ENCODE assay signal across 21 mouse cellular contexts in genomic region chr12:29118336-29118735, GRCm38 (mm10).
DNase-seq lines count a peak whose midpoint lies in the region; ATAC-seq and TF ChIP-seq lines count a peak whose summit lies in the region.
"Had no signal": no experiment of that assay in that cellular context is flagged by ENCODE, and none has a peak within 500 bp of the region (broad histone marks: within the 10 kb centered on the region; RNA-seq: fewer than 3 reads in every experiment).

No protein-coding gene starts in this region.

- peak; percentile 42 for DNase-seq in embryonic facial prominence, embryonic 14.5 days (ENCODE audit: low spot score)
- DNase-seq in embryonic facial prominence, embryonic 10.5 days (ENCODE audit: low spot score), result no peak
- DNase-seq in forebrain, postnatal 0 days, result no peak
- no peak for DNase-seq in forebrain, embryonic 11.5 days (ENCODE audit: low spot score)
- no peak for DNase-seq in limb, embryonic 14.5 days (ENCODE audit: low spot score)
- DNase-seq in limb, embryonic 10.5 days (ENCODE audit: low spot score), result no peak
- DNase-seq: adrenal gland, adult 2 months; adrenal gland, adult 8-10 months; adrenal gland, postnatal 10 days; adrenal gland, postnatal 14 days; adrenal gland, postnatal 25 days; adrenal gland, postnatal 36 days; B cell, adult 2 months; cerebellum, adult 11 months; cerebellum, adult 11-12 months; cerebellum, adult 18-20 months had no signal

- H3K36me3 ChIP-seq in embryonic facial prominence, embryonic 14.5 days (ENCODE audit: control insufficient read depth, insufficient read depth, low read length), result no peaks in the 10 kb centered on the region
- H3K36me3 ChIP-seq in embryonic facial prominence, embryonic 10.5 days (replicated peaks), result no peaks in the 10 kb centered on the region
- H3K36me3 ChIP-seq in forebrain, postnatal 0 days (ENCODE audit: insufficient read depth), result no peaks in the 10 kb centered on the region
- H3K36me3 ChIP-seq in forebrain, embryonic 11.5 days (ENCODE audit: control insufficient read depth, insufficient read depth, low read length), result no peaks in the 10 kb centered on the region
- H3K36me3 ChIP-seq in limb, embryonic 14.5 days (ENCODE audit: control insufficient read depth, insufficient read depth, low read length), result no peaks in the 10 kb centered on the region
- no peaks in the 10 kb centered on the region for H3K36me3 ChIP-seq in limb, embryonic 10.5 days
- H3K36me3 ChIP-seq: G1E had no signal

- no peak overlapping the region for H3K9ac ChIP-seq in embryonic facial prominence, embryonic 14.5 days (ENCODE audit: low read depth, low read length)
- no peak overlapping the region for H3K9ac ChIP-seq in forebrain, postnatal 0 days
- H3K9ac ChIP-seq in forebrain, embryonic 11.5 days (ENCODE audit: low read length), result no peak overlapping the region
- H3K9ac ChIP-seq in limb, embryonic 14.5 days (ENCODE audit: low read depth, low read length, severe bottlenecking), result no peak overlapping the region

- H3K27me3 ChIP-seq in embryonic facial prominence, embryonic 14.5 days (replicated peaks; ENCODE audit: control insufficient read depth, insufficient read depth, low read length), result no peaks in the 10 kb centered on the region
- no peaks in the 10 kb centered on the region for H3K27me3 ChIP-seq in embryonic facial prominence, embryonic 10.5 days (replicated peaks; ENCODE audit: low read depth, poor library complexity, severe bottlenecking)
- H3K27me3 ChIP-seq in forebrain, postnatal 0 days (ENCODE audit: insufficient read depth, low read length), result no peaks in the 10 kb centered on the region
- H3K27me3 ChIP-seq in forebrain, embryonic 11.5 days (ENCODE audit: control insufficient read depth, insufficient read depth, low read length), result no peaks in the 10 kb centered on the region
- H3K27me3 ChIP-seq in limb, embryonic 14.5 days (ENCODE audit: control insufficient read depth, insufficient read depth, low read length), result no peaks in the 10 kb centered on the region
- H3K27me3 ChIP-seq in limb, embryonic 10.5 days (ENCODE audit: low read depth, poor library complexity, severe bottlenecking), result no peaks in the 10 kb centered on the region
- H3K27me3 ChIP-seq: CH12.LX, Patski had no signal

- H3K4me1 ChIP-seq in embryonic facial prominence, embryonic 14.5 days (ENCODE audit: control insufficient read depth, insufficient read depth, low read length), result no peaks in the 10 kb centered on the region
- 0 out of 2 replicates have a peak, but pooled peaks cover 3% of the 10 kb centered on the region for H3K4me1 ChIP-seq in embryonic facial prominence, embryonic 10.5 days
- no peaks in the 10 kb centered on the region for H3K4me1 ChIP-seq in forebrain, postnatal 0 days (ENCODE audit: insufficient read depth)
- H3K4me1 ChIP-seq in forebrain, embryonic 11.5 days (replicated peaks; ENCODE audit: control insufficient read depth, insufficient read depth, low read length), result 0 out of 2 replicates have a peak, but pooled peaks cover 3% of the 10 kb centered on the region
- H3K4me1 ChIP-seq in limb, embryonic 14.5 days (ENCODE audit: control insufficient read depth, insufficient read depth, low read length), result no peaks in the 10 kb centered on the region
- H3K4me1 ChIP-seq in limb, embryonic 10.5 days, result peaks cover 7% of the 10 kb centered on the region; the same call in 1 of the 2 replicates

- 67% methylated on average over 2 of the region's 2 CpGs for WGBS in embryonic facial prominence, embryonic 14.5 days
- WGBS in embryonic facial prominence, embryonic 10.5 days, result 82% methylated on average over 2 of the region's 2 CpGs
- WGBS in forebrain, postnatal 0 days, result 75% methylated on average over 2 of the region's 2 CpGs
- 81% methylated on average over 2 of the region's 2 CpGs for WGBS in forebrain, embryonic 11.5 days
- WGBS in limb, embryonic 14.5 days, result 72% methylated on average over 2 of the region's 2 CpGs
- 84% methylated on average over 2 of the region's 2 CpGs for WGBS in limb, embryonic 10.5 days

- H3K9me3 ChIP-seq in embryonic facial prominence, embryonic 14.5 days (ENCODE audit: control insufficient read depth, low read length), result no peaks in the 10 kb centered on the region
- no peaks in the 10 kb centered on the region for H3K9me3 ChIP-seq in embryonic facial prominence, embryonic 10.5 days
- H3K9me3 ChIP-seq in forebrain, postnatal 0 days (ENCODE audit: low read length), result no peaks in the 10 kb centered on the region
- no peaks in the 10 kb centered on the region for H3K9me3 ChIP-seq in forebrain, embryonic 11.5 days (ENCODE audit: control insufficient read depth, low read length)
- H3K9me3 ChIP-seq in limb, embryonic 14.5 days (ENCODE audit: control insufficient read depth, low read length), result no peaks in the 10 kb centered on the region
- no peaks in the 10 kb centered on the region for H3K9me3 ChIP-seq in limb, embryonic 10.5 days (replicated peaks)

- no peak overlapping the region for H3K27ac ChIP-seq in embryonic facial prominence, embryonic 14.5 days (replicated peaks; ENCODE audit: low read depth, low read length)
- H3K27ac ChIP-seq in embryonic facial prominence, embryonic 10.5 days (replicated peaks), result no peak overlapping the region
- no peak overlapping the region for H3K27ac ChIP-seq in forebrain, postnatal 0 days (ENCODE audit: low read depth, low read length)
- H3K27ac ChIP-seq in forebrain, embryonic 11.5 days (ENCODE audit: low read depth, low read length), result no peak overlapping the region
- H3K27ac ChIP-seq in limb, embryonic 14.5 days (replicated peaks; ENCODE audit: low read depth, low read length), result no peak overlapping the region
- H3K27ac ChIP-seq in limb, embryonic 10.5 days, result no peak overlapping the region

- TF ChIP-seq POLR2A in limb, embryonic 14.5 days (IDR thresholded peaks at IDR 0.05; ENCODE audit: borderline replicate concordance, extremely low read depth, insufficient read depth, insufficient read length), result no peak

- no peak overlapping the region for H3K4me2 ChIP-seq in embryonic facial prominence, embryonic 14.5 days (ENCODE audit: low read depth, low read length)
- no peak overlapping the region for H3K4me2 ChIP-seq in forebrain, postnatal 0 days (ENCODE audit: low read depth)
- no peak overlapping the region for H3K4me2 ChIP-seq in forebrain, embryonic 11.5 days (ENCODE audit: low read depth, low read length, severe bottlenecking)
- H3K4me2 ChIP-seq in limb, embryonic 14.5 days (replicated peaks; ENCODE audit: low read depth, low read length, severe bottlenecking), result no peak overlapping the region

- ATAC-seq in embryonic facial prominence, embryonic 14.5 days (ENCODE audit: low read depth), result 0 out of 2 replicates have a peak, but pooled peaks have one; percentile 45
- ATAC-seq in forebrain, postnatal 0 days, result peak; percentile 79
- no peak for ATAC-seq in forebrain, embryonic 11.5 days (replicated peaks; ENCODE audit: low FRiP score)
- ATAC-seq in limb, embryonic 14.5 days (ENCODE audit: low FRiP score, low read depth), result peak; percentile 70; the same call in 1 of the 2 replicates
- ATAC-seq: activated CD4-positive, CD25-positive, alpha-beta regulatory T cell, adult 4 months; CD4-positive, CD25-positive, alpha-beta regulatory T cell, adult 4 months; Patski had no signal

- no peak for TF ChIP-seq CTCF in forebrain, postnatal 0 days (IDR thresholded peaks at IDR 0.05; ENCODE audit: low read depth)

- H3K4me3 ChIP-seq in embryonic facial prominence, embryonic 14.5 days (ENCODE audit: low read depth, low read length), result no peak overlapping the region
- no peak overlapping the region for H3K4me3 ChIP-seq in embryonic facial prominence, embryonic 10.5 days
- H3K4me3 ChIP-seq in forebrain, postnatal 0 days (ENCODE audit: low read depth, low read length), result no peak overlapping the region
- H3K4me3 ChIP-seq in forebrain, embryonic 11.5 days (ENCODE audit: low read depth, low read length), result no peak overlapping the region
- H3K4me3 ChIP-seq in limb, embryonic 14.5 days (replicated peaks; ENCODE audit: low read length), result no peak overlapping the region
- no peak overlapping the region for H3K4me3 ChIP-seq in limb, embryonic 10.5 days
